Mouse (Mus musculus): ENCODE results near the gene Ranbp17.
A peak's percentile ranks its signal among the peaks of the same experiment; 100 is the strongest.
"Not testable (repeated sequence)": the region's sequence is repeated elsewhere in the genome, so short reads cannot be mapped to it uniquely, and the experiment has no call there.

Gene Ranbp17

DNA sequence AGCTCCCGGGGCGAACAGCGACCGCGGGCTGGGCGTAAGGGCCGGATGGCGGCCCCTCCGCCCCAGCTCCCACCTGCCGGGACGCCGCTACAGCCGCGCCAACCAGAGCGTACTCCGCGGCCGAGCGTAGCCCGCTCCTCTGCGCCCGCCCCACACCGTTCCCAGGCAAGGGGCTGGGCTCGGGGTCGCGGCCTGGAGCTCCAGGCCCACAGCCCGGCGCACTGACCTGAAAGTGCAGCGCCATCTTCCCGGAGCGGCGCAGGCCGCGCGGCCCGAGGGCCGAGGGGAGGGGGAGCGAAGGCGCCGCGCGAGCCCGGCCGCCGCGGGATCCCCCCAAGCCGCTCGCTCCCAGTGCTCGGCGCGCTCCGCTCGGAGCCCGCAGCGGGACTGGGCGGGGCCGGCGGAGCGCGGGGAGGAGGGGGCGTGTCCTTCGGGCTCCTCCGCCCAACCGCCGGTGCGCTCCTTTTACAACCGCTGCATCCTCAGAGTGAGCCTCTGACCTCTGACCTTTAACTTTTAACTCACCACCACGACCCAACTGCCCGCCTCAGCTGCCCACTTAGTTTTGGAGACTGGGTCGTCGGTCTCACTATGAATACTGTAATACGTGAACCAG lies at the start of gene Ranbp17:
Ranbp17 (minus strand) TSS at position 371 of the 616 bp plus-strand sequence.
- DNase-seq (ENCODE audit: low spot score): peak; percentile 5

DNA sequence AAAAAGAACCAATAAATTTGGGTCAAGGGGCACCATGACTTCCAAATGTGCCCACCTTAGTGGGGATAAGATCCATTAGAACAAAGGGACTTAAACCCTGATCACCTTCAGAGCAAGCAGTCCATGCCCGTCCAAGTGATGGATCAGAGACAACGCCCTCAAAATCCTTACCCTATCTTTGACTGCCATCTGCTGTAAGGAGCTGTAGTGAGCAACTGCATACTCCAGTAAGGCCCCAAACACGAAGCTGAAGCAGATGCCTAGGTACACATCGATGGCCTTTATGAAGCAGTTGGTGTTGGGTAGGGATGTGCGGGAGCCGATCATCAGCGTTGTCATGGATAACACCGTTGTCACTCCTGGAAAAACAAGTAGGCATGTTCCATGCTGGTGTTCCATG lies 40.6 kb upstream of the Ranbp17 start:
- no peak for DNase-seq (ENCODE audit: low spot score)

DNA sequence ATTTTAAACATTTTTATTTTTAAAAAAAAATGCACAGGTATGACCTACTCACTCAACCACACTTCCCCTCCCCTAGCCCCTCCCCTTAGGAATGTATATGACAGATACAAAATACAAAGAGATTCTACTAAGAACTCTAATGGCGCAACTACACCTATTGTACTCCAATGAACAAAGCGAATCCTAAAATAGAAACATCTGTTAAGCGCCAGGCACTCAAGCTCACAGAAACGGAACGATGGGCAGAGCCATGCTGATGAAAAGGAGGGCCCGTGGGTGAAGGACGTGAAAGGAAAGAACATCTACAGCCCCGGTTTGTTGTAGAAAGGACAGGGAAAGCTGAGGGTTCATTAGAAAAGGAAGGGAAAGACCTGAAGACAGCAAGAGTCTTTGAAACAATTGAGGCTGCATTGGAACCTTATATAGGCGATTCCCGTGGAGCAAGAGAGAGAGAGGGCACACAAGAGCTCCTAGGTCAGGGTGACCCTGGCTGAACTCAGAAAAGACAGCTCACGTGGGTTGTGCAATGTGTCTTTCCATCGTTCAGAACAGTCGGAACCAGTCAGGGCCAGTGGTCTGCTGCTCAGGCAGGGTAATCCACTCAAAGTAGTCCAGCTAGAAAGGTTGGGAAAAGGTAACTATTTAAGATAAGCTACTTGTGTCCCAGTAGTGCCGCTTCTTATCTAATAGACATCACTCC lies 37.5 kb upstream of the Ranbp17 start:
- no peak for DNase-seq (ENCODE audit: low spot score)

DNA sequence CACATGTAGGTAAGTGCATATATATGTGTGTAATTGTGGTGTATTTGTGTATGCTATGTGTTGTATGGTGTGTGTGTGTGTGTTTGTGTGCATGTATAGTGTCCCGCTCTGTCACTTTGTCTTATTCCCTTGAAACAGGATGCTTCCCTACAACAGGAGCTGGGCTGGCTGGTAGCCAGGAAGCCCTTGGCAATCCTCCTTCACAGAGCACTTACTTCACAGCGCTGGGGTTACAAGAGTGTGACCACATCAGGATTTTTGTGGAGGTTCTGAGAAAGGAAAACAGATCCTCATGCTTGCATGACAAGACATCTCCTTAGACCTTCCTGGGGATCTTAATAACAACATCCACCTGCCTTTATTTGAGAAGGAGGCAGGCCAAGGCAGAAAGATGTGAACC lies 33.8 kb upstream of the Ranbp17 start:
- DNase-seq (ENCODE audit: low spot score): no peak

DNA sequence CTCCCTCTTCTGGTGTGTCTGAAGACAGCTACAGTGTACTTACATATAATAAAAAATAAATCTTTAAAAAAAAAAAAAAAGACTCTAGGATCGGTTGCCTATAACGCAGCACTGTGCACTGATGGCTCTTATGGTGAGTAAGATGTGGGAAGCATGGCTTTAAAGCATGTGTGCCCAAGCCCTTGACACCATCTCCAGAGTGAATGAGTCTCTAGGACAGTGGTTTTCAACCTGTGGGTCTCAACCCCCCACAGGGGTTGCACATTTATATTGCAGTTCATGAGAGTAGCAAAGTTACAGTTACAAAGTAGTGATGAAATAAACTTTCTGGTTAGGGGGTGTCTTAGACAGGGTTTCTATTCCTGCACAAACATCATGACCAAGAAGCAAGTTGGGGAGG lies 31.4 kb upstream of the Ranbp17 start:
- DNase-seq (ENCODE audit: low spot score): no peak

DNA sequence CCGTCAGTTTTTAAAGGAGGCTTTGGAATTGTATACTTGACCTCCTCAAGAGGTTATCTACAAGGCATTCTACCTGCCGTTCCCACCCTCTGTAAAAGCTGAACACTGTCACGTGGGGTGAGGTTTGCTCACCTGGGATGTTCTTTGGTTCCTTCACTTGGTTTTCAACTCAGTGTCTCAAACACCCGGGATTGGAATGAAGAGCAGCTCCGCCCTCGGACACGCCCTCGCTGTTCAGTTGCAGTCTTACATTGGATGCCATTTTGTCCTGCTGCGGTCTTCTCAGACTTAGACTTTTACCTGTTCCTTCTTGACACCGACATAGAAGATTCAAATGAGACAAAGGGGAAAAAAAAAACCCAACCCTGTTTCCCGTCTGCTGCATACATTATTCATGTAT lies 30.6 kb upstream of the Ranbp17 start:
- no peak for DNase-seq (ENCODE audit: low spot score)

DNA sequence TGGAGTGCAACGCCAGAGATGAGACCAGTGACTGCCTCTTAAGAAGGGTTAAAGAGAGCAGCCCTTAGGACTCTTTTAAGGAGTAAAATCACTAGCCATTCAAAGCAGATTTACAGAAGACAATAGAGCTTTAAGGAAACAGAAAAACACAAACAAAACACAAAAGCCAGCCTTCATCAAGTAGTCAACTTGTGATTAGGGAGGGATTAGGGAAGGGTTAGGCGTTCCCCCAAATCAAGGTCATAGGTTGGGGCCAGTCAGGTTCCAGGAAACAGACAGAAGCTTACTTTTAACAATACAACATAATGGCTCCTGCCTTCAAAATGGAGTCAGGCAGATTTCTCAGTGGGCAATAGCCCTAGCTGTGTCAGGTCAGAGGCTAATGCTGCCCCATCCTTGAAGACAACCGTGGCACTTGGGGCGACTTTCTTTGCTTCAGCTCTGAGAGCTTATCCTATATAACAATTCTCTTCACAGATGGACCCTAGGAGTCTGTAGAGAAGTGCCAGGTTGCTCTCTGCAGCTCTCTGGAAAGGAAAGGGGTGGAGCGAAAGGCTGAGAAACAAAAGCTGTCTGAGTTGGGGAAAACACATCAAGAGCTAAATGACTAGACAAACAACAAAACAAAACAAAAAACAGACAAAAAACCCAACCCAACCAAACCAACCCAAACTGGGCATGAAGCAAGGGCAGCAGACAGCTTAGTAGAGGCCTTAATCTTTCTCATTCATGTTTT lies 24.0 kb upstream of the Ranbp17 start:
- no peak for DNase-seq (ENCODE audit: low spot score)

DNA sequence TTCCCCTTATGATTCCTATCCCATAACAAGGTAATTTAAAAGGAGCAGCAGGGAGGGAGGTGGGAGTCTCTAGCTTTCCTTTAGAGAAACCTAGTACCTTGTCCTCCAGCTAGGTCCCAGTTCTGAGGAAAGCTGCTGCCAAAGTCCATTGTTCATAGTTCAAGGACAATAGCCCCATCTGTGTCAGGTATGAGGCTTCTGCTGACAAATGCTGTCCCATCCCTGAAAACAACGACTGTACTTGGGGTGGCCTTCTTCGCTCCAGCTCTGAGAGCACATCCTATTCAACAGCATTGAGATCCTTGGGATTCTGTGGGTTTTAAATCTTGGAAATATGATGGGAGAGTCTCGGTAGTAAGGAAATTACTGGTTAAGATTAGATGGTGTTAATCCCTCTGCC lies 23.1 kb upstream of the Ranbp17 start:
- DNase-seq (ENCODE audit: low spot score): no peak

DNA sequence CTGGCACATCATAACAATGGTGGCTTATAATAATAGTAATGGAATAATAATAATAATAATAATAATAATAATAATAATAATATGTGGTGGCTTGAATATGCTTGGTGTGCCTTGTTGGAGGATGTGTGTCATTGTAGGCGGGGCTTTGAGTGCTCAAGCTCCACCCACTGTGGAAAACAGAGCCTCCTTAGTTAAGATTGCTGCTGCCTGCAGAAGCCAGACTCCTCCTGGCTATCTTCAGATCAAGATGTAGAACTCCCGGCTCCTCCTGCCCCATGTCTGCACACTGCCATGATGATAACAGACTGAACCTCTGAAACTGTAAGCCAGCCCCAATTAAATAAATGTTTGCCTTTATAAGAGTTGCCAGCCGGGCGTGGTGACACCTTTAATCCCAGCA lies 21.0 kb upstream of the Ranbp17 start:
- DNase-seq (ENCODE audit: low spot score): no peak

DNA sequence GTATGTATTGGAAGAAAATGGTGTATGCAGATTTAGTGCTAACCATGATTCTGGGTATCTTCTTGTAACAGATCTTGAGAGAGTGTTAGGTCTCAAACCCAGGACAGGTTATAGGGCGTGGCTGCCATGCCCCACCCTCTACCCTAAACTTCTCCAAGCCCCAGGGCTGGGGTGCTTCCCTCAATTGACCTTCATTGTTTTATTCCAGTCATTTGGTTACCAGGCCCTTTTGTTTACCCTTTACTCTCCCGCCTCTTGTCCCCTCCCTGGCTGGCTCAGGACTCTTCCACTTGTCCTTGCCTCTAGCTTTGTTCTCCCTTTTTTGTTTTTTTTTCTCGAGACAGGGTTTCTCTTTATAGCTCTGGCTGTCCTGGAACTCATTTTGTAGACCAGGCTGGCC lies 20.0 kb upstream of the Ranbp17 start:
- DNase-seq (ENCODE audit: low spot score): no peak

DNA sequence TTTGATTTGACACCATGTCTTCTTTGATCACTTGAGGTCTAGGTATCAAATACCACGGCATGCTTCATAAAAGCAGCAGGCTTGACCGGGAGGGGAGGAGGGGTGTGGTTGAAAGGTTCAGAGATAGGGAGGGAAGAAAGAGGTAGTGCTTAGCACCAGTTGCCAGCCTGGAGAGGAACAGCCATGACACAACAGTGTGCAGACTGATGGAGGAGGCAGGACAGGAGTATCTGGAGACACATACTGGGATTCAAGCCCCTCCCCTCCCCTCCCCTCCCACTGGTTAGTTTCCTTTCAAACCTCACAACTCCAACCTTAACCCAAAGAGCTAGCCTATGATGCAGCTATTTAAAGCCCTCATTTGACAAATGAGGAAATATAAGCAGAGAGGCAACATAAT lies 16.0 kb upstream of the Ranbp17 start:
- DNase-seq (ENCODE audit: low spot score): no peak

DNA sequence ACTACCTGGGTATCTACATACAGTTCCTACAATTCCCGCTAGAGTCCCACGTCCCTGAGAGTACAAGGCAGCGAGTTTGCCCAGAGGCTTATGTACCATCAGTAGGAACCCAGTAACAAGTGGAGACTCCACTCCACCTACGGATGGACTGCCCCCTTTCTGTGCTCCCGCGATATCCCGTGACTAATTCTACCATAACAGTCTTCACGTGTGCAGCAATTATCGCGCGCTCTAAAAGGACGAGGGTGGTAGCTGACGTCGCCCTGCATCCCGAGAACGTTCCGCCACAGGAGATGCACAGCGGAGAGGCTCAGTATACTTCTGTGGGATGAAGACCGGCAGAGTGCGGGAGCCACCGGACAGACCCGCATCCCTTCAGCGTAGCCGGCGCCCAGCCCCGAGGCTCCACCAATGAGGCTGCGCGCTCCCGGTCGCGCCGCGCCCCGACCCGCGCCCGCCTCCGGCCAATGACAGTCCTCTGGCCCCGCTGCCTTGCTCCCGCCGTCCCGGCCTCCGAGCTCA lies 631 bp downstream of the Ranbp17 start:
- peak; percentile 34 for DNase-seq (ENCODE audit: low spot score)

DNA sequence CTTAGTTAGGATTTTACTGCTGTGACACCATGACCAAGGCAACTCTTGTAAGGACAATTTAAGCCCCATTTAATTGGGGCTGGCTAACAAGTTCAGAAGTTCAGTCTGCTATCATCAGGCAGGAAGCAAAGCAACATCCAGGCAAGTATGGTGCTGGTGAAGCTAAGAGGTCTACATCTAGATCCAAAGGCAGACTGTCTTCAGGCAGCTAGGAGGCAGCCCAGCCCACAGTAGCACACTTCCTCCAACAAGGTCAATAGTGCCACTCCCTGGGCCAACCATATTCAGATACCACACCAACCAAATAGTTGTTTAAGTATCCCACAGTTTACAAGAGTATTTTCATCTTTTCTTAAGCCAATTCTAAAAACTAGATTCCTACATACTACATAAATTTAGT lies 4.1 kb downstream of the Ranbp17 start:
- no peak for DNase-seq (ENCODE audit: low spot score)

DNA sequence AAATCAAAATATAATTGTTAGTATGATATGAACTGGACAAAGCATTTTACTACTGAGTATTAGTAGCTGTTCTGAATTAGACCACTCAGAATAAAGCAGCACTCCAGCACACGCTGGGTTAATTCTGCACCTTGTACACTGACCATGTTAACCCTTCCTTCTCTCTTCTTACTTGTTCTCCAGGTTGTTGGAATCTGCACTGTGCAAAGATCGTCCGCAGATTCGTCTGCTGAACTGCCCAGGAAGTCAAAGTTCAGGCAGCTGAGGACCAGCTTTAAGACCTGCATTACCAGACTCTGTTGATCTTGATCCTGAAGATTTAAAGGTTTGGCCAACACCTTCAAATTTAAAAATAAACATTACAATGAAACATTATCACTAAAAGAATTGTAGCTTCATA lies 27.8 kb downstream of the Ranbp17 start:
- DNase-seq (ENCODE audit: low spot score): no peak

DNA sequence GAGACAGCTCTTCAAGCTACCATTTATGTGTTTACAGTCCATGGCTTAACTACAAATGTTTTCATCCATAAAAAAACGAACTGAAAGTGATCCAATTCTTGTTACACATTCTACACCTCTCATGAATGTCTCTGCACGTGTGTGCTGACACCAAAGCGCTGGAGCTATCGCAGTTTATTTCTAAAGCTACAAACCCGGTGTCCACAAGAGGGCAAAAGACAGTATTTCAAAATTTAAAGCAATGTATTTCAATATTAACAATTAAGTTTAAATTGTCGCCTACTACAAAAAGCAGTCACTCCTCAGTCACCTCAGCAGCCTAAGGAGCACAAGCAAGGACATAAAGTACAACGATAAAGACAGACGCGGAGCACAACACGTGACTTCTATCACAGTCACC lies 33.1 kb downstream of the Ranbp17 start:
- no peak for DNase-seq (ENCODE audit: low spot score)

DNA sequence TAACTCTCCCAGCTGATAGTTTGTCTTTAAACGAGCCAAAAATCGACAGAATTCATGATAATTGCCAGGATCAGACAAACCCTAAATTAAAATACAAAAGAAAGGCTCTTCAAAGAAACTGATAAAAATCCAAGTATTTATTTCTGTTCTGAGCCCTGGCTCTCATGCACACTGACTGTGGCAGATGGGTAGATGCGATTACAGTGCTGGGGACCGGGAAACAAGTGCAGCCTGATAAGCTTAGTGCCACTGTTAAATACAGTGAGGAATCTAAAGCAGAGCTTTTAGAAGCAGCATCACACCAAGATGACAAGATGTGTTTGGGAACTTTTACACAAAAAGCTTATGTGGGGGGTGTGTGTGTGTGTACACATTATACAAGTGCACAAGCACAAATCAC lies 34.3 kb downstream of the Ranbp17 start:
- DNase-seq (ENCODE audit: low spot score): no peak

DNA sequence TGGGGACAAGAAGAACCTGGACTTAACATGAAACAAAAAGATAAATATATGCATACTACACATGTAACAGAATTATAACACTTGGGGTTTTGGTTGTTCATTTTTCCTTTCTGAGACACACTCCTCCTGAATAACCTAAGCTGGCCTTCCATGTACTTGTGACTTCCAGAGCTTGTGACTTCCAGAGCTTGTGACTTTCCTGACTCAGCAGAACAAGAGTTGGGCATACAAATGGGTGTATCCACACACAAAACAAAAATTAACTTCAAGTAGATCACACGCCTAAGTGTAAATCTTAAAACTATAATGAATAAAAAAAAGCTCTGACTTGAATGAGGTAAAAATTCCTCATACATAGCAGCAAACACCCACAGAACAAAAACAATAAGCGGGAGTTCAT lies 36.9 kb downstream of the Ranbp17 start:
- DNase-seq (ENCODE audit: low spot score): no peak

DNA sequence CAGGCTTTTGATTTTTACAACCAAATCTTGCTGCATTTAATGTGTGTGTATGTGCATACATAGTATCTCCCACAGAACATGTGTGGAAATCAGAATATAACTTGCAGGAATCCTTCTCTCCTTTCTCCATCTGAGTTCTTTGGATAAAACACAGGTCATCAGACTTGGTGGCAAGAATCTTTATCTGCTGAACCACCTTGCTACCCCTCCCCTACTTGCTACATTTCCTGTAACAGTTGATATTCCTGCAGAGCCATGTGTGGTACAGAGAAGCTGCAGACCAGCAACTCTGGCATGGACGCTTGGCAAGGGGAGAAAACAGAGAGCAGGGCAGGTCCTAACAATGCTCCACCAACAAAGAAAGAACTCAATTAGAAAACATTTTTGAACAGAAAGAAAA lies 52.4 kb downstream of the Ranbp17 start:
- no peak for DNase-seq (ENCODE audit: low spot score)

DNA sequence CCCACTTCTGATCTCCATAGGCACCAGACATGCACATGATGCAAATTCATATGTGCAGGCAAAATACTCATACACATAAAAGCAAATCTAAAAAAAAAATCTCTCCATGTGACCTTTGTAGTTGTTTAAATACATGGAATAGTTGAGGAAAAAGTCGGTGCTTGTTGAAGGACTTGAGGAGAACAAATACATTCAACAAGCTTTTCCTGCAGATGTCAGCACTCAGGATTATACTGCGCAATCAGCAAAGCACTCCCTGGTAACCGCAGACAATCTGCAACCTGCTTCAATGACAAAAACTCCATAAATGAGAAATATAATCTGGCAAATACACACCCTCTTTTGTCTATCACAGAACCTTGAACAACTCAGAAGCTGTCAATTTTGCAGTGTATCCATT lies 59.5 kb downstream of the Ranbp17 start:
- no peak for DNase-seq (ENCODE audit: low spot score)

DNA sequence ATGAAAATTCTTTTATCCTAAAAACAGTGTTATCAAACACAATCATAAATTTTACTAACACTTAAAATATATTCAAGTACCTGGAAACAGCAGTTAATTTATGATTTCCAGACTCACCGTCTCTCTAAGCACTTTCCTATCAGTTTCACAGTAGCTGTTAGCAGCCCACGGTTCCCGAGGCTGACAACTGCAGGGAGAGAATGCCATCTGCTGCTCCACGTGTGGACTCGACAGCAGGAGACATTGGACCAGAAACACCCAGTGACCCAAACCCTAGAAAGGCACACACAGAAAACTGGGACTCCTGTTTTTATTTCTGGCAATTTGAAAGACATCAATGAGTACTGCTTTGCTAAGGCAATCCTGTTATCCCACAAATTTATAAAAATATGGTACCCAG lies 79.7 kb downstream of the Ranbp17 start:
- no peak for DNase-seq (ENCODE audit: low spot score)

DNA sequence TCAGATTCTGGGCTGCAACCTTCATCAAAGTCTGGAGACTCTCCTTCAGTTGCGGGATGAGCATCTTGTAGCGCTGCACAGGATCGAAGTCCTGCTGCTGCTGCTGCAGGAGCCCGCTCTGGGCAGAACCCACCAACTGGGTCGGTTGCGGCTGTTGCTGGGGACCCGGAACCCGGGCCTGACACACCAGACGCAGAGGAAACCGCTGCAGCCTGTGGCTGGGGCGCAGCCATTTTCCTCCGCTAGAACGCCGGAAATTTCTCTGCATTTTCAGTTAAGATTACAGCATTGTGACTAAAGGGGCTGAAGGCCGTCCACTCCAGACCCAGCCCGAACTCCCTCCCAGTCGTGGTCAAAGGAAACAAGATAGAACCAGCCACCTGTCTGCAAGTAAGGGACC lies 85.3 kb downstream of the Ranbp17 start:
- not testable (repeated sequence) for DNase-seq (ENCODE audit: low spot score)

DNA sequence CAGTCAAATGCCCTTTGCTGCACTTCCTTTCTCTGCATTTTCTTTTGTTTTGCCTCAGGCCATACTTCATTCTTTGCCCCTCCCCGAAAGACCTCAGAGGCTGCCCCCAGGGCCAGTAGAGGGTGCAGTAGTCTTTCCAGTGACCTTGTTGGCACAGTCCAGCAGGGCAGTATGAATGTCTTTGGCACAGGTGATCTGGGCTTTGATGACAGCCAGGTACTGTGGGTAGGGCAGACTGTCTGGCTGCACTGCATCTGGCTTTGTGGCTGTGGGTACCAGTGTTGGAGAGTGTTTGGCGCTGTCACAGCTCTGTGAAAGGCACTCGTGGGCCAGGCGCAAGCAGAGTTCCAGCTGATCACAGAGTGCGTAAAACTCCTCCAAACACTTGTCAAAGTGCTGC lies 85.8 kb downstream of the Ranbp17 start:
- not testable (repeated sequence) for DNase-seq (ENCODE audit: low spot score)

DNA sequence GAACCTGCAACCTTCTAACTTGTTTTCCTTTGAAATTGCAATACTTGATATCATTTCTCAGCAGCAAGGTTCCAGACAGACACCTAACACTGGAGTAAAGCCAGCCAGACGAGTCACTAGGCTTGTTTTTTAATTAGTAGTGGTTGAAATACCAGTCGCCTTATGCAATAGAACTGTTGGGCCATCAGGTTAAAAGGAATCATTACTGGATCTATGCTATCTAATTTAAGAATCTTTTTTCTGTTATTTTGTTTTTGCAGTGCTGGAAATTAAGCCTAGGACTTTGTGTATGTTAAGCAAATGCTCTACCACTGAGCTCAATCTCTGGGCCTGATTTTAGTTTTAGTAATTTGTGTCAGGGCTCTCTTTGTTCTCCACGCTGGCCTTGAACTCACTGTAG lies 91.3 kb downstream of the Ranbp17 start:
- no peak for DNase-seq (ENCODE audit: low spot score)

All from ovary, postnatal 10 days (tissue).